Mouse (Mus musculus): ENCODE data around the gene Mrvi1. TPM values are rescaled to one million over a fixed set of nuclear protein-coding genes. Genes with fewer than 3 reads are reported as not detected.

Gene Mrvi1
- total RNA-seq, 1 experiment, result 0.27 TPM

GRCm38 (mm10) chr7:110840332-110840731 lies 141.9 kb downstream of the Mrvi1 start:
- in situ Hi-C loops (cut with MboI; ENCODE audit: low sequenced_read_pairs in 2 of 2, unreplicated experiment in 2 of 2), result no loop called here

GRCm38 (mm10) chr7:110834522-110834921 lies 147.7 kb downstream of the Mrvi1 start:
- TF ChIP-seq ZNF384 (IDR thresholded peaks at IDR 0.05; ENCODE audit: low read depth, low read length), result no peak
- TF ChIP-seq CHD2 (IDR thresholded peaks at IDR 0.05; ENCODE audit: low read depth, low read length), result no peak
- TF ChIP-seq HCFC1 (IDR thresholded peaks at IDR 0.05; ENCODE audit: borderline replicate concordance, insufficient read depth, low read length), result no peak
- TF ChIP-seq ZC3H11A (IDR thresholded peaks at IDR 0.05; ENCODE audit: borderline replicate concordance, low read depth, low read length), result no peak
- no peak for TF ChIP-seq MAFK (IDR thresholded peaks at IDR 0.05; ENCODE audit: insufficient read depth, low read depth, low read length)
- H3K9me3 ChIP-seq (ENCODE audit: control insufficient read depth, insufficient read depth, low read depth, low read length), result no peaks in the 10 kb centered on the region
- H3K27ac ChIP-seq (ENCODE audit: insufficient read depth, low read depth, low read length, poor library complexity, severe bottlenecking), result no peak overlapping the region
- no peak overlapping the region for H3K9ac ChIP-seq (ENCODE audit: insufficient read depth, low read depth, low read length, poor library complexity, severe bottlenecking)
- H3K4me3 ChIP-seq (ENCODE audit: insufficient read depth in 1 of 2, low read depth in 1 of 2, low read length in 2 of 2, poor library complexity in 1 of 2, severe bottlenecking in 1 of 2), result no peak overlapping the region
- in situ Hi-C loops (cut with MboI; ENCODE audit: low sequenced_read_pairs in 2 of 2, unreplicated experiment in 2 of 2), result no loop called here
- H3K4me1 ChIP-seq (ENCODE audit: control insufficient read depth in 2 of 2, insufficient read depth in 2 of 2, low read length in 2 of 2, poor library complexity in 1 of 2), result no peaks in the 10 kb centered on the region
- no peak for DNase-seq (ENCODE audit: low read depth, low spot score)
- H3K36me3 ChIP-seq (ENCODE audit: control insufficient read depth, insufficient read depth, low read length, poor library complexity, severe bottlenecking), result no peaks in the 10 kb centered on the region; the same call in 1 of the 2 replicates

More at GRCm38 (mm10) chr7:110840332-110840731, 141.9 kb downstream of the Mrvi1 start:
- no peaks in the 10 kb centered on the region for H3K4me1 ChIP-seq (ENCODE audit: control insufficient read depth in 2 of 2, insufficient read depth in 2 of 2, low read length in 2 of 2, poor library complexity in 1 of 2)
- DNase-seq (ENCODE audit: low read depth, low spot score), result no peak
- no peak for TF ChIP-seq HCFC1 (IDR thresholded peaks at IDR 0.05; ENCODE audit: borderline replicate concordance, insufficient read depth, low read length)
- TF ChIP-seq CHD2 (IDR thresholded peaks at IDR 0.05; ENCODE audit: low read depth, low read length), result no peak
- TF ChIP-seq ZNF384 (IDR thresholded peaks at IDR 0.05; ENCODE audit: low read depth, low read length), result no peak
- no peak for TF ChIP-seq MAFK (IDR thresholded peaks at IDR 0.05; ENCODE audit: insufficient read depth, low read depth, low read length)
- no peak for TF ChIP-seq ZC3H11A (IDR thresholded peaks at IDR 0.05; ENCODE audit: borderline replicate concordance, low read depth, low read length)
- no peak overlapping the region for H3K27ac ChIP-seq (ENCODE audit: insufficient read depth, low read depth, low read length, poor library complexity, severe bottlenecking)
- H3K9me3 ChIP-seq (ENCODE audit: control insufficient read depth, insufficient read depth, low read depth, low read length), result no peaks in the 10 kb centered on the region
- no peaks in the 10 kb centered on the region for H3K36me3 ChIP-seq (ENCODE audit: control insufficient read depth, insufficient read depth, low read length, poor library complexity, severe bottlenecking)
- no peak overlapping the region for H3K9ac ChIP-seq (ENCODE audit: insufficient read depth, low read depth, low read length, poor library complexity, severe bottlenecking)
- no peak overlapping the region for H3K4me3 ChIP-seq (ENCODE audit: insufficient read depth in 1 of 2, low read depth in 1 of 2, low read length in 2 of 2, poor library complexity in 1 of 2, severe bottlenecking in 1 of 2)

- in situ Hi-C loops (cut with MboI; ENCODE audit: low sequenced_read_pairs in 2 of 2, unreplicated experiment in 2 of 2), result no loop called here
Observed at GRCm38 (mm10) chr7:110834018-110834417, 148.2 kb downstream of the Mrvi1 start.

GRCm38 (mm10) chr7:110833024-110833423 lies 149.2 kb downstream of the Mrvi1 start:
- no peaks in the 10 kb centered on the region; the same call in 1 of the 2 replicates for H3K36me3 ChIP-seq (ENCODE audit: control insufficient read depth, insufficient read depth, low read length, poor library complexity, severe bottlenecking)

More at GRCm38 (mm10) chr7:110834018-110834417, 148.2 kb downstream of the Mrvi1 start:
- Histone ChIP-seq H3K36me3 (ENCODE audit: control insufficient read depth, insufficient read depth, low read length, poor library complexity, severe bottlenecking) (no peaks in the 10 kb centered on the region; the same call in 1 of the 2 replicates), H3K27ac (ENCODE audit: insufficient read depth, low read depth, low read length, poor library complexity, severe bottlenecking) (no peak overlapping the region), H3K4me1 (ENCODE audit: control insufficient read depth in 2 of 2, insufficient read depth in 2 of 2, low read length in 2 of 2, poor library complexity in 1 of 2) (no peaks in the 10 kb centered on the region), H3K4me3 (ENCODE audit: insufficient read depth in 1 of 2, low read depth in 1 of 2, low read length in 2 of 2, poor library complexity in 1 of 2, severe bottlenecking in 1 of 2) (no peak overlapping the region), H3K9ac (ENCODE audit: insufficient read depth, low read depth, low read length, poor library complexity, severe bottlenecking) (no peak overlapping the region), H3K9me3 (ENCODE audit: control insufficient read depth, insufficient read depth, low read depth, low read length) (no peaks in the 10 kb centered on the region)
- no peak for DNase-seq (ENCODE audit: low read depth, low spot score)
- no peak for TF ChIP-seq ZC3H11A (IDR thresholded peaks at IDR 0.05; ENCODE audit: borderline replicate concordance, low read depth, low read length)

More at GRCm38 (mm10) chr7:110833024-110833423, 149.2 kb downstream of the Mrvi1 start:
- no peak overlapping the region for H3K27ac ChIP-seq (ENCODE audit: insufficient read depth, low read depth, low read length, poor library complexity, severe bottlenecking)
- TF ChIP-seq ZC3H11A (IDR thresholded peaks at IDR 0.05; ENCODE audit: borderline replicate concordance, low read depth, low read length) (no peak), ZNF384 (IDR thresholded peaks at IDR 0.05; ENCODE audit: low read depth, low read length) (no peak), MAFK (IDR thresholded peaks at IDR 0.05; ENCODE audit: insufficient read depth, low read depth, low read length) (no peak), HCFC1 (IDR thresholded peaks at IDR 0.05; ENCODE audit: borderline replicate concordance, insufficient read depth, low read length) (no peak), CHD2 (IDR thresholded peaks at IDR 0.05; ENCODE audit: low read depth, low read length) (no peak)
- H3K9ac ChIP-seq (ENCODE audit: insufficient read depth, low read depth, low read length, poor library complexity, severe bottlenecking), result no peak overlapping the region
- no peak for DNase-seq (ENCODE audit: low read depth, low spot score)
- no peaks in the 10 kb centered on the region for H3K9me3 ChIP-seq (ENCODE audit: control insufficient read depth, insufficient read depth, low read depth, low read length)
- no peak overlapping the region for H3K4me3 ChIP-seq (ENCODE audit: insufficient read depth in 1 of 2, low read depth in 1 of 2, low read length in 2 of 2, poor library complexity in 1 of 2, severe bottlenecking in 1 of 2)
- in situ Hi-C loops (cut with MboI; ENCODE audit: low sequenced_read_pairs in 2 of 2, unreplicated experiment in 2 of 2), result no loop called here
- H3K4me1 ChIP-seq (ENCODE audit: control insufficient read depth in 2 of 2, insufficient read depth in 2 of 2, low read length in 2 of 2, poor library complexity in 1 of 2), result no peaks in the 10 kb centered on the region
